Mouse (Mus musculus) forebrain, postnatal 0 days (tissue): ENCODE measurements at regions not wholly inside any gene's neighbourhood (a gene's known extent, or its start where the extent isn't known, plus 50 kb on each side); places are given as distances from the start of the nearest gene placed in this dataset.

Experiments
- ATAC-seq: fragments of 200-750 bp; cut with Nextera tagmentation; 2 replicates; pipeline ENCODE4 v1.8.0; 2017; ENCODE audit warnings: mild to moderate bottlenecking, moderate library complexity
- DNase-seq: peaks from one replicate; pipeline ENCODE4 v3.0.0-alpha.2; 2015
- H3K27ac ChIP-seq: fragments of 300-500 bp; sonication (generic); 2 replicates; pipeline ENCODE4 v1.5.1; 2014; ENCODE audit warnings: low read depth, mild to moderate bottlenecking, antibody characterized with exemption, low read length, moderate library complexity, mixed read lengths
- H3K27me3 ChIP-seq: fragments of 300-500 bp; sonication (generic); 2 replicates; pipeline ENCODE4 v1.6.1; 2014; ENCODE audit warnings: mild to moderate bottlenecking, low read length, mixed read lengths; ENCODE audit not compliant: insufficient read depth
- H3K36me3 ChIP-seq: fragments of 300-500 bp; sonication (generic); 2 replicates; pipeline ENCODE4 v1.6.1; 2014; ENCODE audit warnings: mild to moderate bottlenecking, moderate library complexity; ENCODE audit not compliant: insufficient read depth
- H3K4me1 ChIP-seq: fragments of 300-500 bp; sonication (generic); 2 replicates; pipeline ENCODE4 v1.6.1; 2014; ENCODE audit warnings: antibody characterized with exemption; ENCODE audit not compliant: insufficient read depth
- H3K4me2 ChIP-seq: fragments of 300-500 bp; sonication (generic); 2 replicates; pipeline ENCODE4 v1.6.1; 2014; ENCODE audit warnings: low read depth, mild to moderate bottlenecking, moderate library complexity
- H3K4me3 ChIP-seq: fragments of 300-500 bp; sonication (generic); 2 replicates; pipeline ENCODE4 v1.5.1; 2014; ENCODE audit warnings: low read depth, low read length, mixed read lengths
- H3K9ac ChIP-seq: fragments of 300-500 bp; sonication (generic); 2 replicates; pipeline ENCODE4 v1.6.1; 2014; ENCODE audit warnings: mild to moderate bottlenecking
- H3K9me3 ChIP-seq: fragments of 300-500 bp; sonication (generic); 2 replicates; pipeline ENCODE4 v1.6.1; 2016; ENCODE audit warnings: low read length
- CTCF ChIP-seq: sonication (generic); IDR thresholded peaks from 2 replicates; pipeline ENCODE4 v1.5.1; 2016; ENCODE audit warnings: antibody characterized with exemption, control low read depth, low read depth
- WGBS: fragments of 180-500 bp; shearing (Covaris S2); extraction: QIAGEN DNeasy Blood & Tissue Kit; methylation state at CpG from one replicate; pipeline ENCODE4 v1.1.7; 2014; 5-methylcytosine and 5-hydroxymethylcytosine counted together

DNA sequence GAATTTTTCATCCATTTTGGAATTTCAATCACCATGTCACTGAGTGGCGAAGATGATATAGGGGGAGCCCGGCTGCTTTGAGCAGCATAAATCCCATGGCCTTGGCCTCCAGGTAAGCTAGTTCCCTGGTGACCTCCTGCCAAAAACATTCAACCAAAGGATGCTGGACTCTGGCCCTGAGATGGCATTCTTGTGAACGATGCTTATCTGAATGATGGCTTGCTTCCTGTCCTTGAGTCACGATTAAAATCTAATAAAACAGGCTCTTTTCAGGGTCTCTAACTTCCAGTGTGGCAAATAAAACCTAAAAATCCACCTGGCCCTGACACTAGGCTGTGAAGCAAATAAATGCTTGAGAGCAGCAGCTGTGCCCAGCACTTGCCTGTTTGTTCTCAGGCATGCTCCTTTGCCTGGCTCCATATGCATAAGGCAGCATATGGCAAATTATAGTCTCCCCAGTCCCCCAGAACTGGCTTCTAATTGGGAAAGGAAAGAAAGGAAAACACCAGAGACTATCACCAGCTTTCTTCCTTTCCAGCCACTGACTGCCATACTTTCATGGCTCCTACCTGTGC is 193.7 kb downstream of the Gm826 start:
- WGBS = 67% methylated on average over 4 of the region's 4 CpGs

DNA sequence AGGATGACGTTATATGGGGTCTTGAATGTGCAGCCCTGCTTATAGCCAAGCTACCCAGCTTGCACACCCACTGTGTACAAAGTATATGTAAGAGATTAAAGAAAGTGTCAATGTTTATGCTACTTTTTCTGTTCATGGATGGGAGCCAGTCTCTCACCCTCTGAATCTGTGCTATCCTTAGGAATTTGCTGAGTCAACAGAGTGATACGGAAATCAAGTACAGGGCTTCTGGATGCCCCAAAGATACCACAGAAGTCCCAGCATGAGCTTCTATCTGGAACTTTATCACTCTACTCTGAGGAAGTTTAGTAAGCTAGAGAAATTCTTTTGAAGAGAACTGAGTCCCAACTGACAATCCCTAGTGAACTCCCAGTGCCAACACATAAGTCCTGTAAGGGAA is 195.9 kb downstream of the Gm826 start:
- no peaks in the 10 kb centered on the region for H3K9me3 ChIP-seq

More for the DNA sequence above, 193.7 kb downstream of the Gm826 start:
- Histone ChIP-seq H3K4me2 (no peak overlapping the region), H3K4me1 (no peaks in the 10 kb centered on the region), H3K4me3 (no peak overlapping the region), H3K27ac (no peak overlapping the region), H3K9me3 (no peaks in the 10 kb centered on the region), H3K36me3 (no peaks in the 10 kb centered on the region), H3K27me3 (no peaks in the 10 kb centered on the region), H3K9ac (no peak overlapping the region)
- DNase-seq (no peak), ATAC-seq (no peak)
- no peak for TF ChIP-seq CTCF

DNA sequence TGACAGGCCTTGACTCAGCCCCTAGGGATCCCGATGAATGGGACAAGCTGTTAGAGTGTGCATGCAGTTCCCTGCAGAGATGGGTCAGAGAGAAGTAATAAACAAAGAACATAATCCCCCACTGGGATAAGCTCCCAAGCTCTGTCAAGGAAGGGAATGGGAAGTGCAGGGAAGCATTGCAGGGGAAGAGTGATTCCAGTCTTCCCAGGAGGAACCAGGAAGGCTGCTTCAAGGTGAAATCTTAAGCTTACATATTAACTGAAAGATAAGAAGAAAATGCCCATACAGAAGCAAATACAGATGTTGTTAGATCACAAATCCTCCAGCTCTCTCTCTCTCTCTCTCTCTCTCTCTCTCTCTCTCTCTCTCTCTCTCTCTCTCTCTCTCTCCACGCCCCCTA is 202.2 kb downstream of the Gm826 start:
- Histone ChIP-seq H3K4me3 (no peak overlapping the region), H3K4me2 (no peak overlapping the region), H3K9me3 (no peaks in the 10 kb centered on the region), H3K27me3 (no peaks in the 10 kb centered on the region), H3K9ac (no peak overlapping the region), H3K27ac (no peak overlapping the region), H3K4me1 (no peaks in the 10 kb centered on the region), H3K36me3 (no peaks in the 10 kb centered on the region)
- DNase-seq (no peak), ATAC-seq (no peak)
- TF ChIP-seq CTCF = no peak
- WGBS = 30% methylated on average over 2 of the region's 2 CpGs

More for the DNA sequence above, 195.9 kb downstream of the Gm826 start:
- ATAC-seq (no peak), DNase-seq (no peak)
- H3K4me2 ChIP-seq = no peak overlapping the region
- H3K4me3 ChIP-seq = no peak overlapping the region
- TF ChIP-seq CTCF = no peak
- no peaks in the 10 kb centered on the region for H3K36me3 ChIP-seq
- H3K27me3 ChIP-seq = no peaks in the 10 kb centered on the region
- WGBS = 90% methylated on average over 2 of the region's 2 CpGs
- H3K27ac ChIP-seq = no peak overlapping the region
- H3K4me1 ChIP-seq = no peaks in the 10 kb centered on the region
- H3K9ac ChIP-seq = no peak overlapping the region

DNA sequence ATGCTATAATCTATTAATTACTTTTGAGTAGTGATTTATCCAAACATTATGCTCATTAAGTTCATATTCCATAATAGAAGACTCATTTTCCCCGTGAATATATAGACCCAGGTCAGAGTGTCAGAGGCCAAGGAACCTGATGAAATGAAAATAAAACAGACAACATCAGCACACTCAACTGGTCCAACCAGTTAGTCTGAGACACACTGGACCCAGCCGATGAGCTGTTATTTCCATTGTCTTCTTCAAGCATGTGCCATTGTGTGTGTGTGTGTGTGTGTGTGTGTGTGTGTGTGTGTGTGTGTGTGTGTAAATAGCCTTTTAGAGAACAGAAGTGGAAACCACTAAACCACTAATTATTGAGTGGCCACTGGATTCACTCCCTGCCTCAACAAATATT is 202.6 kb downstream of the Gm826 start:
- no peaks in the 10 kb centered on the region for H3K36me3 ChIP-seq
- TF ChIP-seq CTCF = no peak
- 52% methylated on average over 2 of the region's 2 CpGs for WGBS
- H3K4me3 ChIP-seq = no peak overlapping the region
- DNase-seq = no peak
- H3K27me3 ChIP-seq = no peaks in the 10 kb centered on the region
- no peak for ATAC-seq
- H3K9me3 ChIP-seq = no peaks in the 10 kb centered on the region
- H3K4me1 ChIP-seq = no peaks in the 10 kb centered on the region
- H3K4me2 ChIP-seq = no peak overlapping the region
- H3K9ac ChIP-seq = no peak overlapping the region
- H3K27ac ChIP-seq = no peak overlapping the region

DNA sequence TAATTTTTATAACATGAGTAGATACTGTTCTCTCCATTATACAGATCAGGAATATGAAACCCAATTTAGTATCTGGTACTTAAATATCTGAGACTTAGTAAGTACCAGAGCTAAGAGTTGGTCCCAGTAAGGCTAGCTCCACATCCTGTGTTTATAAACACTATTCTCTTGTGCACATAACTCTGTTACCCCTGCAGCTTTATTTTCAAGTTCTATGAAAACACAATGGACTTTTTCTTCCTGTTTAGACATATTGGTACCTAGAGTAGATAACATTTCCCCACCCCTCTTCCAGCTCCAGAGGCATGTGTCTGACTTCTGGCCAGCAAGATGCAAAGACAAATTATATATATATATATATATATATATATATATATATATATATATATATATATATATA is 216.8 kb downstream of the Gm826 start:
- no peak overlapping the region for H3K4me2 ChIP-seq
- H3K9ac ChIP-seq = no peak overlapping the region
- H3K36me3 ChIP-seq = no peaks in the 10 kb centered on the region
- no peaks in the 10 kb centered on the region for H3K27me3 ChIP-seq
- H3K27ac ChIP-seq = no peak overlapping the region
- no peak for ATAC-seq
- TF ChIP-seq CTCF = no peak
- no peaks in the 10 kb centered on the region for H3K9me3 ChIP-seq
- H3K4me1 ChIP-seq = no peaks in the 10 kb centered on the region
- no peak overlapping the region for H3K4me3 ChIP-seq
- DNase-seq = no peak

DNA sequence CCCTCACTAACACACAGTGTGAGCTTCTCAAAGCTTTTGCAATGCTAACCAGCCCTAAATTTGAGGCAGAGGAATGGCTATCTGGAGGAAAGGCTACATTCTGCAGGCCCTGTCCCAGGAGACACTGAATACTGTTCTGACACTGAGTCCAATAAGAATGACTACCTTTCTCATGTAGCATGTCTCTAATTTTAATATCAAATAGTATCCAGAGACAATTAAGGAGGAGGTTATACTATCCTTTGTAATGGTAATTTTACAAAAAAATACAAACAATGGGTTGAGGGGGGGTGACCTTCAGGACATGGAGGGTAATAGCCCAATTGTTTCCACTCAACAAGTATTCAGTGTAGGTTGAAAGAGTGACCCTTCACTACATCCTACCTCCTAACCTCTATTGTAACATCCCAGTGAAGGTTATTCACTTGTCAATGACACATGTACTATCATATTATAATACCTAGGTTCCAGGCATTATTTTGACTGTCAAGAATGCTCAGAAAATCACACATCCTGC is 222.7 kb downstream of the Gm826 start:
- DNase-seq = no peak
- no peak overlapping the region for H3K27ac ChIP-seq
- ATAC-seq = no peak
- H3K4me1 ChIP-seq = no peaks in the 10 kb centered on the region
- no peaks in the 10 kb centered on the region for H3K9me3 ChIP-seq
- no peak overlapping the region for H3K9ac ChIP-seq
- H3K36me3 ChIP-seq = no peaks in the 10 kb centered on the region
- H3K4me2 ChIP-seq = no peak overlapping the region
- no peak overlapping the region for H3K4me3 ChIP-seq
- TF ChIP-seq CTCF = no peak
- no peaks in the 10 kb centered on the region for H3K27me3 ChIP-seq

DNA sequence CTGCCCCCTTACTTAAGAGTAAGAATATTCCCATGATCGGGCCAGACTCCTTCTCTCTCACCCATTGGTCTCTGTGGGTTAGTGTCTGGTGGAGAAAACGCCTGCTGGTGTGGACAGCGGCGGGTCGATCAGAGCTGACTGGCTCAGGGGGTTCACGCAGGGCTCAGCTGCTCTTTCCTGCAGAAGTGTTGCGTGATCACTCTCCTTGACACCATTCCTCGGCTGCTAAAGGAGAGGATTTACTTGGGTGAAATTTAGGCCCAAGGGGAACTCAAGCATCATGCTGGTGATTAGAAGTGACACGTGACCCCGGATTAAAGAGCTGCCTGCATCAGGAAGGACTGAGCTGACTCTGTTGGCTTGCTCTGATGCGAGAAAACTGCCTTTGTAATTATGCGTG is 240.9 kb downstream of the Gm826 start:
- DNase-seq (no peak), ATAC-seq (no peak)
- Histone ChIP-seq H3K36me3 (no peaks in the 10 kb centered on the region), H3K27me3 (no peaks in the 10 kb centered on the region), H3K4me1 (no peaks in the 10 kb centered on the region), H3K9ac (no peak overlapping the region), H3K4me2 (no peak overlapping the region), H3K9me3 (no peaks in the 10 kb centered on the region), H3K4me3 (no peak overlapping the region), H3K27ac (no peak overlapping the region)
- no peak for TF ChIP-seq CTCF
- WGBS = 22% methylated on average over 12 of the region's 12 CpGs

DNA sequence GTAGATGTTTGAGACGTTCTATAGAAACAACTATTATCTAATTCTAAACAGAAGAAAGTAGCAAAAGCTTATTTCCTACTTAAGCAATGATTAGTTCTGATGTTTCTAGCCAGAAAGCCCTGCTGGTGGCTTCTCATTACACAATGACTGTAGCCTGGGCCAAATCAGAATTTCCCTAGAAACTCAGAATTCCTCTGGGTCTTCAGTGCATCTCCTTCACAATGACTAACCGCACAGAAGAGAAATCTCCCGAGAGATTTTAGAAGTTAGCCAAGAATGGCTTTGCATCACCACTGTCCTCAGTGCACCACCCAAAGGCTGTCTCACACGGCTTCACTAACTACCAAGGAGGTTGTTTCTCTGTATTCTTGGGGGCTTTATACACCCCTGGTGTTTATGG is 248.0 kb downstream of the Gm826 start:
- WGBS = 78% methylated on average over 4 of the region's 4 CpGs
- no peaks in the 10 kb centered on the region for H3K4me1 ChIP-seq
- no peak overlapping the region for H3K4me2 ChIP-seq
- no peaks in the 10 kb centered on the region for H3K27me3 ChIP-seq
- H3K4me3 ChIP-seq = no peak overlapping the region
- no peak for DNase-seq
- H3K9ac ChIP-seq = no peak overlapping the region
- no peaks in the 10 kb centered on the region for H3K9me3 ChIP-seq
- ATAC-seq = no peak
- no peak for TF ChIP-seq CTCF
- no peak overlapping the region for H3K27ac ChIP-seq
- H3K36me3 ChIP-seq = no peaks in the 10 kb centered on the region
